Mouse (Mus musculus): ENCODE measurements at regions not wholly inside any gene's neighbourhood (a gene's known extent, or its start where the extent isn't known, plus 50 kb on each side); places are given as distances from the start of the nearest gene placed in this dataset.
"Not testable (repeated sequence)": the region's sequence is repeated elsewhere in the genome, so short reads cannot be mapped to it uniquely, and the experiment has no call there.

DNA sequence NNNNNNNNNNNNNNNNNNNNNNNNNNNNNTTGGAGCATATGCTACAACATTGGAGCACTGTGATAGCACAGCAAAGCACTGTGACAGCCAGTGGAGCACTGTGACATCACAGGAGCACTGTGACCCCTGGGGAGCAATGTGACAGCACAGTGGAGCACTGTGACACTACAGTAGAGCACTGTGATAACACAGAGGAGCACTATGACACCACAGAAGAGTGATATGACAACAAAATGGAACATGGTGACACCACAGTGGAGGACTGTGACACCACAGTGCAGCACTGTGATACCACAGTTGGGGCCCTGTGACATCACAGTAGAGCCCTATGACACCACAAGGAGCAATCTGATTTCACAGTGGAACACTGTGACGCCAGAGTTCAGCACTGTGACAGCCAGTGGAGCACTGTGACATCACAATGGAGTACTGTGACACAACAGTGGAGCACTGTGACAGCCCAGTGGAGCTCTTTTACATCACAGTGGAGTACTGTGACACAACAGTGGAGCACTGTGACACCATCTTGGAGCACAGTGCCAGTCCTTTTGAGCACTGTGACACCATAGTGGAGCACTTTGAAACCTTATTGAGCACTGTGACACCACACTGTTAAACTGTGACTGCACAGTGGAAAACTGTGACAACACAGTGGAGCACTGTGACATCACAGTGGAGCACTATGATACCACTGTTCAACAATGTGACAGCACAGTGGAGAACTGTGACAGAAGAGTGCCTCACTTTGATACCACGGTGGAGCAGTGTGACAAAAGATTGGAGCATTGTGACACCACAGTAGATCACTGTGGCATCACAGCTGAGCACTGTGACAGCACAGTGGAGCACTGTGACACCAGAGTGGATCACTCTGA is 116.9 kb upstream of the Vmn1r2 start:
- no peak for DNase-seq (ENCODE audit: low read depth, low spot score)

DNA sequence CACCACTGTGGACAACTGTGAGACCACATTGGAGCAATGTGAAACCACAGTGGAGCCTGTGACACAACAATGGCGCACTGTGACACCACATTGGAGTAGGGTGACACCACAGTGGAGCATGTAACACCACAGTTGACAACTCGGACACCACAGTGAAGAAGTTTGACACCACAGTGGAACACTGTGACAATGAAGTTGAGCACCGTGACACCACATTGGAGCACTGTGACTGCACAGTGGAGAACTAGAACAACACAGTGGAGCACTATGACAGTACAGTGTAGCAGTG is 116.3 kb upstream of the Vmn1r2 start:
- no peak for DNase-seq (ENCODE audit: low read depth, low spot score)

- DNase-seq (ENCODE audit: low read depth, low spot score), result no peak
Observed at GRCm38 (mm10) chr4:3051212-3051611, 115.9 kb upstream of the Vmn1r2 start.

GRCm38 (mm10) chr4:3052314-3053059 is 114.6 kb upstream of the Vmn1r2 start:
- no peak for DNase-seq (ENCODE audit: low read depth, low spot score)

DNA sequence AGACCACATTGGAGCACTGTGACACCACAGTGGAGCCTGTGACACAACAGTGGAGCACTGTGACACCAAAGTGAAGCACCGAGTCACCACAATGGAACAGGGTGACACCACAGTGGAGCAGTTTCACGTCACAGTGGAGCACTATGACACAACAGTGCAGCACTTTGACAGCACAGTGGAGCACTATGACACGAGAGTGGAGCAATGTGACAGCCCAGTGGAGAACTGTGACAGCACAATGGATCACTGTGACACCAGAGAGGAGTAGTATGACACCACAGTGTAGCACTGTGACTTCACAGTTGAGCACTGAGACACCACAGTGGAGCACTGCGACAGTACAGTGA is 114.1 kb upstream of the Vmn1r2 start:
- no peak for DNase-seq (ENCODE audit: low read depth, low spot score)

GRCm38 (mm10) chr4:3053496-3054216 is 113.5 kb upstream of the Vmn1r2 start:
- no peak for DNase-seq (ENCODE audit: low read depth, low spot score)

GRCm38 (mm10) chr4:3054886-3055285 is 112.2 kb upstream of the Vmn1r2 start:
- no peak for DNase-seq (ENCODE audit: low read depth, low spot score)

- DNase-seq (ENCODE audit: low read depth, low spot score), result no peak
Observed at GRCm38 (mm10) chr4:3055396-3055795, 111.7 kb upstream of the Vmn1r2 start.

- no peak for DNase-seq (ENCODE audit: low read depth, low spot score)
Observed at GRCm38 (mm10) chr4:3059511-3060054, 107.5 kb upstream of the Vmn1r2 start.

- no peak for DNase-seq (ENCODE audit: low read depth, low spot score)
Observed at GRCm38 (mm10) chr4:3062027-3062605, 105.0 kb upstream of the Vmn1r2 start.

GRCm38 (mm10) chr4:3063966-3064365 is 103.2 kb upstream of the Vmn1r2 start:
- DNase-seq (ENCODE audit: low read depth, low spot score), result no peak

GRCm38 (mm10) chr4:3064571-3064970 is 102.5 kb upstream of the Vmn1r2 start:
- no peak for DNase-seq (ENCODE audit: low read depth, low spot score)

GRCm38 (mm10) chr4:3065335-3065734 is 101.8 kb upstream of the Vmn1r2 start:
- DNase-seq (ENCODE audit: low read depth, low spot score), result not testable (repeated sequence)

DNA sequence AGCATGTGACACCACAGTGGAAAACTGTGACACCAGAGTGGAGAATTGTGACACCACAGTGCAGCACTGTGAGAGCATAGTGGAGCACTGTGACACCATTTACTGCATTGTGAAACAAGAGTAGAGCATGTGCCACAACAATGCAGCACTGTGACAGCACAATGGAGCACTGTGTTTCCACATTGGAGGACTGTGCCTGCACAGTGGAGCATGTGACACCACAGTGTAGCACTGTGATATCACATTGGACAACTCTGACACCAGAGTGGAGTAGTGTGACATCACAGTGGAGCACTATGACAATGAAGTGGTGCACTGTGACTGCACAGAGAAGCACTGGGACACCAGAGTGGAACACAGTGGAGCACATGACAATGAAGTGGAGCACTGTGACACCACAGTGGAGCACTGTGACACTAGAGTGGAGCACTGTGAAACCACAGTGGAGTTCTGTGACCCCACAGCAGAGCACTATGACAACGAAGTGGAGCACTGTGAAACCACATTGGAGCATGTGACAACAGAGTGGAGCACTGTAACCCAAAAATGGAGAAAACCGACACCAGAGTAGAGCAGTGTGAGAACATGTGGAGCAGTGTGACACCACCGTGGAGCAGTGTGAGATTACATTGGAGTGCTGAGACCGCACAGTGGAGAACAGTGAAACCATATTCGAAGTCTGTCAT is 100.9 kb upstream of the Vmn1r2 start:
- DNase-seq (ENCODE audit: low read depth, low spot score), result no peak

DNA sequence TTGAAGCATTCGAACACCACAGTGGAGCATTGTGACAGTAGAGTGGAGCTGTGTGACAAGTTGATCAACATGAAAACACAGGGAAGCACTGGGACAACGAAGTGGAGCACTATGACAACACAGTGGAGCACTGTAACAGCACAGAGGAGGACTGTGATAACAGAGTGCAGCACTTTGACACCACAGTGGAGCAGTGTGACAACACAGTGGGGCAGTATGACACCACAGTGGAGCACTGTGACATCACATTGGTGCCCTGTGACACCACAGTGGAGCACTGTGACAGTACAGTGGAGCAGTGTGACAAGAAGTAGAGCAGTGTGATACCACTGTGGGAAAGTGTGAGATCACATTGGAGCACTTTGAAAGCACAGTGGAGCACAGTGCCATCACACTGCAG is 99.9 kb upstream of the Vmn1r2 start:
- DNase-seq (ENCODE audit: low read depth, low spot score), result no peak

DNA sequence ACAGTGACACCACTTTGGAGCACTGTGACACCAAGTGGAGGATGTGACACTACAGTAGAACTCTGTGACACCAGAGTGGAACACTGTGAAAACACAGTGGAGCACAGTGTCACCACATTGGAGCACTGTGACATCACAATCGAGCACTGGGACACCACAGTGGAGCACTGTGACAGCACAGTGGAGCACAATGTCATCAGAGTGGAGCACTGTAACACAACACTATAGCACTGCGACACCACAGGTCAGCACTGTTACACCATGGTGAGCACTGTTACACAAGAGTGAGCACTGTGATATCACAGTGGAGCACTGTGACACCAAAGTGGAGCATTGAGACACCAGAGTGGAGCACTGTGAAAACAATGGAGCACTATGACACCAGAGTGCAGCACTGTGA is 99.5 kb upstream of the Vmn1r2 start:
- no peak for DNase-seq (ENCODE audit: low read depth, low spot score)

- DNase-seq (ENCODE audit: low read depth, low spot score), result no peak
Observed at GRCm38 (mm10) chr4:3068306-3069223, 98.6 kb upstream of the Vmn1r2 start.

- no peak for DNase-seq (ENCODE audit: low read depth, low spot score)
Observed at GRCm38 (mm10) chr4:3069341-3069740, 97.8 kb upstream of the Vmn1r2 start.

GRCm38 (mm10) chr4:3071326-3071725 is 95.8 kb upstream of the Vmn1r2 start:
- not testable (repeated sequence) for DNase-seq (ENCODE audit: low read depth, low spot score)

- DNase-seq (ENCODE audit: low read depth, low spot score), result no peak
Observed at GRCm38 (mm10) chr4:3079901-3080300, 87.2 kb upstream of the Vmn1r2 start.
